Mouse (Mus musculus) heart, postnatal 0 days (tissue): ENCODE measurements around the gene Fam234b.

Experiments
- CTCF ChIP-seq: IDR thresholded peaks from 2 replicates; pipeline ENCODE4 v1.5.1; 2016; ENCODE audit warnings: antibody characterized with exemption, control low read depth, low read depth
- EP300 ChIP-seq: IDR thresholded peaks from 2 replicates; pipeline ENCODE4 v1.6.1; 2016; ENCODE audit warnings: antibody characterized with exemption, low read depth

GRCm38 (mm10) chr6:135219916-135220315 is 22.1 kb downstream of the Fam234b start:
- TF ChIP-seq CTCF (no peak), EP300 (no peak)
